Mouse (Mus musculus) testis, postnatal 10 days (tissue): ENCODE data around the gene Nadk2.

Experiments
- DNase-seq: peaks from one replicate; pipeline ENCODE4 v3.0.0; 2021; ENCODE audit warnings: low spot score

The Nadk2 gene

DNA sequence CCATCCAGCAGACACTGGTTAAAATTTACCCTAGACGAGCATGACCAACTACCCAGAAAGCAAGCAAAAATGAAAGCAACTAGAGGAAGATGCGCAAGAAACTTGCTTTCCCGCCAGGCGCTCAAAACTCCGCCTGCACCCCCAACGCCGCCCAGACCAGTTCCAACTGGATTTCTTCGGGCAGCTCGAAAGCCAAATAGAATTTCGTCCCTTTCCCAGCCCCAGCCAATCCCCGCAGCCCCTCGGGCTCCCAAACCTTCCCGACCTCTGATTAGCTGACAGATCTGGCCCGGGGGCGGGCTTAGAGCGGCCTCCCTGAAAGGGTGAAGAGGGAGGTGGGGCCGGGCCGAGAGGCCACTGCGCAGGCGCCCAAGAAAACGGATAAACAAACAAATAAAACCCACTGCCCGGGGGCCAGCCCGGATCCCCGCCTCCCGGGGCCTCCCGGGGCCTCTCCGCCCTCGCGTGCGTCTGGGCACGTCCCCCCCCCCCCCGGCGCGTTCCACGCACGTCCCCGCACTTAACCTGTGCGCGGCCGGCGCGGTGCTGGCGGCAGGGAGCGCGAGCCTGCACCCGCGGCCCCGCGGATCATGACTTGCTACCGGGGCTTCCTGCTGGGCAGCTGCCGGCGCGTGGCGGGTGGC is at the start of gene Nadk2:
Nadk2 (plus strand) TSS at position 349 of the 644 bp plus-strand sequence.
- DNase-seq = peak; percentile 98

DNA sequence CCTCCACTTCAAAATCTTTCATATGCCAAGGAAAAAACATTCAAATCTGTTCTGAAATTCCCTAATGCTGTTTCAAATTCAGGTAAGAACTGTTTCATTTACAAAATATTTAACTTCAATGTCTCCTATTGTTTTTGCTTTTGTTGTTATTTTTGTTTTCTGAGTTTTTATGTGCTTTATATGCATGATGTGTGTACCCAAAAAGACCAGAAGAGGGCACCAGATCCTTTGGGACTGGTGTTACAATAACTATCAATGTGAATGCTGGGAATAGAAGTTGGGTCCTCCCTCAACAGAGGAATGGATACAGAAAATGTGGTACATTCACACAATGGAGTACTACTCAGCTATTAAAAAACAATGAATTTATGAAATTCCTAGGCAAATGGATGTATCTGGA is 15.4 kb upstream of the Nadk2 start:
- no peak for DNase-seq

DNA sequence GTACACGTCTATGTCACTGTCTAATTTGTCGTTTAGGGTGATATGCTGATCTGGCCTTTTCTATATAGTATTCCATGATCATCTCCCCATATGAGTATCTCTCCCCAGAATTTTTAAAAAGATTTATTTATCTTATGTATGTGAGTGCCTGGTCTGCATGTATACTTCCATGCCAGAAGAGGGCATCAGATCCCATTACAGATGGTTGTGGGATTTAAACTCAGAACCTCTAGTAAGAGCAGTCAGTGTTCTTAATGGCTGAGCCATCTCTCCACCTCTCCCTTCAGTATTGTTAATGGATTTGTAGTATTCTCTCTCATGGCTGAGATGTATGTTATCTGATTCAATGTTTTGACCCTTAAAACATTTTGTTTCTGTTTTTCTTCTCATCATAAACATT is 11.2 kb upstream of the Nadk2 start:
- no peak for DNase-seq

DNA sequence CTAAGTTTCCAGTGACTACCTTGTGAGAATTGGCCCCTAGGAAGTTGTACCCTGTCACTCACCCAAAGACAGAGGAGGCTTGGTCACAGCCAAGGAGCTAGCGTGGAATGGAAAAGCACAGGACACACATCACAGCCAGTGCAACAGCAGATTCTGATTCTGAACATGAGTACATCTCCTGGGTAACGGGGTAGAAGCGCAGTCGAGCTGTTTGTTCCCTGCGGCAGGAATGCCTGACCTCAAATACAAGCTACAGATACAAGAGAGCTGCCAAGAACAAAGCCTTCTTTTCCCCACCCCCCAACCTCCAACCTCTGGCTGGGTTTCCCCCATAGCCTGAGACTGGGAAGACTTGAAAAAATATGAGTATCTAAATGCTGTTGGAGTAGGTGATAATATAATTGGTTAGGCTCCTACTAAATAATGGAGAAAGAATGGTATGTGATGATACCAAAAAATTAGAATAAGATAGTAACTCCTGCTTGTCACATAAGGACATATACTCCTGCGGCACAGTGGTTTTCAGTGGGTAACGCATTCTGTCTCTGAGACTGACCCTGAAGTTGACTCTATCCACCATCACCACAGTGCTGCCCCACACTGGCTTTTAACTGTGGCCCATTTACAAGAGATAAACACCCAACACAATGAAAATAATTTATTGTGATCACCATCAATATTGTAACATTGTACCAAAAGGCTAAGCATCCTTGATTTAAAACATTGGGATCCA is 9.7 kb upstream of the Nadk2 start:
- DNase-seq = no peak

DNA sequence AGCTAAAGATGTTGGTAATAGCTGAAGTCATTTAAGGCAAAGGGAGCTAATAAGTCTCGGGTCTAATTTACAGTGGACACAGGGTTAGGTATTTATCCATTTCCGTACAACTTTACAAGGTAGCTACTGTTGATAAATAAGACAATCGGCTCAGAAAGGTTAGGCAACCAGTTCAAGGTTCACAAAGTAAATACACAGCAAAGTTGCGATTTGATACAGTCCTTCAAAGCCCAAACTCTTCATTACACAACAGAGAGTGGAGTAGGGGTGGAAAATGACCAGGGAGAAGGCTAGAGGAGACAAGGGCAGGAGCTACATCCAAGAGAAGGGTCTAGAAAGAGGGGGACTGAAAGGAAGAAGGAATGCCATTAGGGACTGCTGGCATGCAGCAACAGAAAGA is 2.2 kb upstream of the Nadk2 start:
- DNase-seq = no peak

DNA sequence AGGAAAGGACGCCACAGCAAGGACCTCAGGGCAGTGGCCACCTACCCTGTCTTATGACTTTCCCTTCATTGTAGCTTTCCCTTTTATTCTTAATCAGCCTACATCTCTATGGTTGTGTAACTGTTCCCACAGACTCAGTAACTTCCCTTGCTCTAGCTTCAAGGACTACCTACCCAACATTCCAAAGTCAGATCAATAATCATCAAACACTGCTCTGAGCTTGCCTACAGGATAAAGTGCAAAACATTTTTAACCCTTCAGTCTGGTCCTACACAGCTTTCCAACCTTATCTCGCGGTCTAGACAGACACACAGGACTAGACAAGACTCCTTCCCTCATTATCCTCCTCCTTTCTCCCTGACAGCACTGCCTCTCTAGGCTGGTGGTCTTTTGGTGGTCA is 707 bp upstream of the Nadk2 start:
- DNase-seq = no peak

DNA sequence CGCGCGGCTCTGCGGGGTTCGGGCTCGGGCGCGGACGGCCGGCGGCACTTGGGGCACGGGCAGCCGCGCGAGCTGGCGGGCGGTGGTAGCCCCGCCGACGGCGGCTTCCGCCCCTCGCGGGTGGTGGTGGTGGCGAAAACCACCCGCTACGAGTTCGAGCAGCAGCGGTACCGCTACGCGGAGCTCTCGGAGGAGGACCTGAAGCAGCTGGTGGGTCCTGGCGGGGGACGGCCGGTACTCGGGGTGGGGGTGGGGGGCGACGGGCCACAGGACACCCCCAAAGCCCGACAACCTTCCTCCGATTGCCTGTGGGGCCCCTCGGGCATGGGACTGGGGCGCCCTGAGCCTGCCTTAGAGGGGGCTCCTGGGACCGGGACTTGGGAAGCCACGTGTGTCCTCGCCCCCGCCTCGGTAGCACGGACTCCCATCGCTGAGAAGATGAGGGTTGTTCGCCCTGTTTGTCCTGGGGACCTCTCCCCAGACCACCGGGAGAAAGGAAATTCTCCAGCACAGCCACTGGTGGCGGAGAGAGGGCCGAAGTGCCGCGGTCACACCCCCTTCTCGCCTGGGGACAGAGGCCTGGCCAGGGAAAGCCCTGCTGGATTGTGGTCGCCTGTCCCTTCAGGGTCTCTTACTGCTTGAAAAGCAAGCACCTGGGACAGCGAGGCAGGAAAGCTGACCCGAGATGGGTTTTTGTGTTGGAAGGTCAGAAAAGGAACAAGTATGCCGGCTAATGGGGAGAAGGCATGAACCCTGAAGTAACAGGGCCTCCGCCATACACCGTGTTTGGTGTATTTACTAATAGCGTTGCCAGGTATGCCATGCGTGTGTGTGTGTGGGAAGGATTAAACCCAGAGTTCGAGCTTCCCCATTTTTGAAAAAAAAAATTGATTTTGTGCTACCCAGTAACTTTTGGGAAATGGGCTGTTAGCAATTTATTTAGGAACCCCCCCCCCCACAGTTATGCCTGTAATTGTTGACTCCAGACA is 790 bp downstream of the Nadk2 start:
- DNase-seq = peak; percentile 68

DNA sequence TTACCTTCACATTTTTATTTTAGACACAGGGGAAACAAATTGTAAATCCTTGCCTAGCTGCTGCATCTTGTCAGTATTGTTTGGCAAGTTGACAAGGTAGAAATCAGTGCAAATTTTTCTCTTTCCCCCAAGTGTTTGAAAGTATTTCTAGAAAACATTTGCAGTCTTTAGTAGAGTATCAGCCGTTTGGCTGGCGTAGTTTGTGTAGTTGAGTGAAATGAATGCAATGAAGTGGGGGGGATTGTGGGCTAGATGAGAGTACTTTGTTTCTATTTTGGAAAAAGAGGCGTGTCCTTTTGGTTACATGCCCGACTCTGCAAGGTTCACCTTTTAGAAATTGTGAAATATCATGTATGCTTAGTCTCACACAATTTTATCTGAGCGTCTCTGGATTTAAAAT is 1.6 kb downstream of the Nadk2 start:
- no peak for DNase-seq

DNA sequence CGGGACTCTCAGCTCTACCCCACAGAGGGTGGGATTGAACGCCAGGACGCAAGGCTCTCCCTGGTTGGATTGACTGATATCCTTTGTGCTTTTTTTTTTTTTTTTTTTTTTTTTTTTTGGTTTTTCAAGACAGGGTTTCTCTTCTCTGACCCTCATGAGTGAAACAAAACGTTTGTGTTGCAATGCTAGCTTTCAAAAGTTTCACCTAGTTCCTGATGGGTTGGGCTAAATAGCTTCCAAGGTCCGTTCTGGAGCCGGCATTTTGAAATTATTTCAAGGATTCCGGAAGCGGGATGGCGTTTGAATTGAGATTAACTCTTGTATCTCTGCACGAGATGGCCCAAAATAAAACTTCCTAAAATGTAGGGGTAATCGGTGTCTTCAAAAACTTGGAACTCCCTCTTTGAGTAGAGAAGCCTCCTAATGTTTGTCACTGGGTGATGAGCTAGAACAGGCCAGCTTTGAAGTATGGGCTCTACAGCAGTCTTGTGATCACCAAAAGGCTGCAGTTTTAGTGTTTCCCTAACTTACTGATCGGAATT is 2.1 kb downstream of the Nadk2 start:
- no peak for DNase-seq

DNA sequence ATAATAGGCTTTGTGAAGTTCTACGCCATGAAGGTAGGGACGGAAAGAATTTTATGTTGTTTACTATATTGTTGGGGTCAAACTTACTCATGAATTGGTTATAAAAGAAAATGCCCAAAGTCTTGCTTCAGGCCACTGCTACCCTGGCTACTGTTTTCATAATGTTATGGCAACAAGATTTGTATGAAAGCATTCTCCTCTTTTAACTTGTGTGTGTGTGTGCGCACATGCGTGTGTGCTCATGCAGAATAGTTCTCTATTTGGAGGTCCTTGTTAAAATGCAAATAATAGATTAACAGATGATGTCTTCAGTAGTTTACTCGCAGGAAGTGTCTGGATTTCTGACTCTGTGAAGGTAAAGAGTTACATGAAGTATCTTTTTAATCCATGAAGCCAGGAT is 2.6 kb downstream of the Nadk2 start:
- no peak for DNase-seq

DNA sequence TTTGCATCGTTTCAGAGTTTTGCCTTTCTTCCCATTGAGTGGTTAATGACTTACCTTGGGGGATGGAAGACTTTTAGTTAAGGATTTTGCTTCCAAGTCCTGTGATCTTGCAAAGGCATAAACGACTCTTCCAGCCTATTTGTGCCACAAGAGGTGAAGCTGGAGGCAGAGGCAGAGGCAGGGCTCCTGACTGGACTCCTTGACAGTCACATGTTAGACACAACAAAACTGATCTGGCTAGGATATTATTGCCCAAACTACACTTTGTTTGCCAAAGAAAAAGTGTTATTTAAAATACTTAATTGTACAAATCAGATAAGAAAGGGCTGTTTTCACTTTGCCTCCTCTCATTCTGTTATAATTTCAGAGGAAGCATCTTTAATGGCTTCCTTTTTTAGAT is 3.1 kb downstream of the Nadk2 start:
- no peak for DNase-seq

DNA sequence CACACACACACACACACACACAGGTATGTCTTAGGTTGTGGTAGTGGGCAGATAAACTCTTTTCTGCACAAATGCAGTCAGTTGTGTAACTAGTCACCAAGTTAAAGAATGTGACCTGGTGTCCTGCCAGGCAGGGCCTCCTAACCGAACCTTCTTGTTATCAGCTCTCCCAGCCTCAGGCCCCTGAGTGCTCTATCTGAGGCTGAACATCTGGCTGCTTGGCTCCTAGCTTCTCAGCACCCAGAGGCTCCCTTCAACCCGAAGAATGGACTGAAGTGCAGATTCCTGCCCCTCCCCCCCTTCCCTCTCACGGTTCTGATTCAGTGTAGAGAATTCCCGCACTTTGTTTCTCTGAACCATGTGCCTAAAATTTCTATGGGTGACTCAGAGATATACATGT is 3.6 kb downstream of the Nadk2 start:
- no peak for DNase-seq

DNA sequence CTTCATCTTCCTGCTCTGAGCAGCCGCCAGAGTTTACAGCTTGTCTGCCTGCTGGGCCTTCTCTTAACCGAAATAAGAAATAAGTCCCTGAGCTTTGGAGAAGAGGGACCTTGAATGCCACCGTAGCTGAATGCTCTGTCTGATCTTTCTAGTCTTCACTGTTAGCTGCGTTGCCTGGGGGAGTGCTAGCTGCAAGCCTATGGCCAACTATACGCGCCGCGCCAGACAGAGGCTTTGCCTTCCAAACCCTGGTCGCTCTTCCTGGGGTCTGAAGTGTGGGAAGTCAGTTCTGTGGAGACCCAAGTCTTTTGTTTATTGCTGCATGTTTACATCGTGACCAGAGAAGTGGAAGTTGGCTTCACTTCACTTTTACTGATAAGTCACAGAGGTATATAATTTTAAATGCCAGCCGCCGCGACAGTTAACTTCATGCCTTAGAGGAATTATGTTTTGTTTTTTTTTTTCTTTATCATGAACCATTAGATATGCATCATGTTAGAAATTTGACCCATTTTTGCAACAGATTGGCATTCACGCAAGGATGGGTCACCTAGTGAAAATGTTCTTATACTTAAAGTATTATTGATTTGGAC is 4.6 kb downstream of the Nadk2 start:
- no peak for DNase-seq

DNA sequence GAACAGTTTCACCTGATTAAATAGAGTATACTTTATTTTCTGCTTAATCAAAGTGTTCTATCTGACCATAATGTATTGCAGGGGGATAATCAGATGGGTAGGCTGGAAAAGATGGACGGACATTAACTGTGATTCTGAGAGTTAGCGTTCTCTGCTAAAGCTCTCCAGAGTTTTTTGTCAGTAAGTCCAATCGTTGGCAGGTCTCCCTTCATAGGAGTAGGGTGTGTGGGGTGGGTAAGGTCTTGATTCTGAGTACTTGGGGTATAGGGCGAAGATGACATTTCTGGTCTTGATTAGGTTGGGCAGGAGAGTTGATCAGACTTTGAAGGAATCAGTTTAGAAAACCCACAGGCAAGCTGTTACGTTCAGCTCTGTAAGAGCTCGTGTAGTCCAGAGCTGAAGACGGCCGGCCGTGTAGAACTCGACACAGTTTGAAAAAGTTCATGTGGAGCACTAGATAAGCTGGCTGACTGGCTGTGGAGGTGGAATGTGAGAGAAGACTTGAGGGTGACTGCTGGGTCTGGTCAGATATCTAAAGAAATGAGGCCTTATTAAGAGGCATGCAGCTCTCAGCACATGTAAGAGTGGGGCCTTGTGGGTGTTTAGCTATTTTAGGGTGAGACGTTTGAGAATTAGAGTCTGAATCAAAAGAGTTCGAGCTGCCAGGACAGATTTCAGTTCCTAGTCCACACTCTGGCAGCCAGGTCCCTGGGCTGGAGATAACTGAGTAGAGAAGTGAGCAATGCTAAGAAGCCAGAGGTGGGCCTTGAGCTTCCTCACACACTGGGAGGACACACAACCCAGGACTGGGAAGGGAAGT is 7.6 kb downstream of the Nadk2 start:
- no peak for DNase-seq

DNA sequence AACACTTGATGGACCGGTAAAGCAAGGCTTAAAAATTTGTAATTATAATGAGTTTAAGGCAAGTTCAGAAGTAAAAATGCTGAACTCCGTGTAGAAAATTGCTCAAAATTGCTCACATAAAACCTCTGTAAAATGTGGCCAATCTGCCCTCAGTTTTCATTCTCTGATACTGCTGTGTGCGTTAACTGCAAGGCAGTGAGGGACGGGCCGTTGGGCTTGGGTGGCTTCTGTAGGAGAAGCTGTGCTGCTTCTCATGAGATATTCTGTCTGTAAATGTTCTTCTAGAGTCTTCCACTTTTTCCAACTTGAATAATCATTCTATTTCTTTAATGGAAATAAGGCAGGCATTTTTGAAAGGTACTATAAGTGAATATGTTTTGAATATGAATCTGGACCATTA is 8.6 kb downstream of the Nadk2 start:
- DNase-seq = no peak

DNA sequence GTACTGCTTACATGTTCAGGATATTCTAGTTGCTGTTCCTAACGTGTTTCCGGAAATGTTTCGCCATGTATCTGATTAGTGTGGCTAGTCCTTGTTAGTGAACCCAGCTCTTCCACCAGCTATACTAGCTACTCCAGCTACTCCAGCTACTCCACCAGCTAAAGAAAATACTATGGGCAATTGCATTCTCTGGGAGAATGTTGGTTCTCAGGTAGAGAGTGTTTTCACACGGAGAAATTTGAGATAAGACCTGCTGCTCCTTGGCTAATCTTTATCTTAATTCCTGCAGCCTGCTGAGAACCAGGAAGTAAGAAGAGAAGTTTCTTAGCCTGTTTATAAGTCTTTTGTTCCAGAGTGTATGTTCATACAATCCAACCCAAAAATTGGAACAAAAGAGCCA is 9.1 kb downstream of the Nadk2 start:
- DNase-seq = no peak

DNA sequence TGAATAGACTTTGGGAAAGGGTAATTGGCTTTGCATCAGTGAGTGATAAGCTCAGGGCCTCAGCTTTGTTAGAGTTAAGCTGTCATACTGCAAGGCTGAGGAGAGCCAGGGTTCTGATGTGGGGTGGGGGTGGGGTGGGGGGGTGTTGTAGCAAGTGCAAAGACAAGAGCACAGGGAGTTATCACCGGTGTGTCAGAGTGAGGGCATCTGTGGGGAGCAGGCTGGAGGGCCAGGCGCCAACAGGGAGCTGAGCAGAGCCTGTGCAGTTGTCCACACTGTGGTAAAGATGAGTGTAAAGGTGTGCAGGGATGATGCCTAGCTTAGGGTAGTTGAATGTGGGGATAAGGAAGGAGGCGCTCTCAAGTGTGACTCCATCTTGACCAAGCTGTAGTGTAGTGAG is 10.2 kb downstream of the Nadk2 start:
- DNase-seq = no peak

DNA sequence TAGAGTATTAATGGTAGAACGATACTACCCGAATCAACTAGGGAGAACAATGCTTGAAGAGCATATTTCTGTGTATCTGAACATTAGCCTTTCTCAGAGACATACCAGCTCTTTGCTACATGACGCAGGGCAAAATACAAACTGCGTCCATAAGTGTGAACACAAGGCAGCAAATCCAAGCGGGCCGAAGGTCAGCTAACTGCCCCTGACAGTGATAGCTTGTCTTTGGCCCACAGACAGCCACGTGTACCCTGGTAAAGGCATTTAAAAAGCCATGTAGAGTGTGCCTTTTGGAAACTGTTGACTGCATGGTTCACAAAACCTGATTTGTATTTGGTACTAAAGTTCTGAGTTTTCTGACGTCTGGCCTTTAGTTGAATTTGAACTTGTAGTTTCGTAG is 11.7 kb downstream of the Nadk2 start:
- no peak for DNase-seq

DNA sequence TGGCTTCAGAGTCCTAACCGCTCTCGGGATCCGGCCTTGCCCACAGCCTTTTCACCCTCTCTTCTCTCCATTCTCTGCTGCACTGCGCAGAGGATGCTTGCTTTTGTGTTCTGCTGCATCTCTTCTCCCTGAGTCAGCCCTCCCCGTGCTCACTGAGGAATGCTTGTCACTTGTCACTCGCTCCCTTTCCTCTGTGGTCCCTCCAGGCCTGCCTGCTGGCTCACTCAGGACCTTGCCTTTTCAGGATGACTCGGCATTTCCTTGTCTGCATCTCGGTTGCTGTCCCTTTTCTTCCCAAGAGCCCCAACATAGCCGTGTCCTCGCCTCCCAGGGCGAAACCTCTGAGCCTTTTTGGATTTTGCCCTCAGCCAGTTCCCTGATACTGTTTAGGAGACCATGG is 15.8 kb downstream of the Nadk2 start:
- no peak for DNase-seq

DNA sequence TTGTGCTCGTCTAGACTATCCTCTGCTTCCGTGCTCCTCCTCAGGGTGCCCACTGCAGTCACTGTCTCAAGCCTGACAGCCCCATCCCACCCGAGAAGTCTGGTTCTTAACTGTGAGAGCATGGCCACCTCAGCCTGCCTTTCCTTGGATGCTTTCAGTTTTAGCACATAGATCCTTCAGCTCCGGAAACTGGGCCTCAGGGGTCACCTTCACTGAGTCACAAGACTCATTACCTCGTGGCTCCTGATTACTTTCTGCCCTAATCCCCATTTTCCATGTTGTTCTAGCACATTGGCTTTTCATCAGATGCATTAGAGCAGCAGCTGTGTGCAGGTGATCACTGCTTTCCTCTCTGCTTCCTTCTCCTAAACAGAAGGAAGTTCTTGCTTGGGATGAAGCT is 16.4 kb downstream of the Nadk2 start:
- no peak for DNase-seq
